Mouse (Mus musculus) intestine, embryonic 14.5 days (tissue): Measurements from ENCODE around the gene Sema4g. TPM values are rescaled to one million over a fixed set of nuclear protein-coding genes. Genes with fewer than 3 reads are reported as not detected.

Source experiments
- ATAC-seq: fragments of 200-750 bp; cut with Nextera tagmentation; replicated peaks from 2 replicates; pipeline ENCODE4 v1.8.0; 2017; ENCODE audit warnings: low read depth, moderate number of reproducible peaks, moderate TSS enrichment, moderate library complexity; ENCODE audit not compliant: low FRiP score, low TSS enrichment
- DNase-seq: peaks from one replicate; pipeline ENCODE4 v3.0.0-alpha.2; 2018; ENCODE audit warnings: low spot score
- H3K27ac ChIP-seq: fragments of 300-500 bp; sonication (generic); 2 replicates; pipeline ENCODE4 v1.5.1; 2014; ENCODE audit warnings: low read depth, mild to moderate bottlenecking, control low read depth
- H3K27me3 ChIP-seq: fragments of 300-500 bp; sonication (generic); replicated peaks from 2 replicates; pipeline ENCODE4 v1.6.1; 2014; ENCODE audit warnings: low read length, control low read depth; ENCODE audit not compliant: control insufficient read depth, insufficient read depth
- H3K36me3 ChIP-seq: fragments of 300-500 bp; sonication (generic); 2 replicates; pipeline ENCODE4 v1.6.1; 2014; ENCODE audit warnings: low read length, control low read depth; ENCODE audit not compliant: control insufficient read depth, insufficient read depth
- H3K4me1 ChIP-seq: fragments of 300-500 bp; sonication (generic); replicated peaks from 2 replicates; pipeline ENCODE4 v1.6.1; 2014; ENCODE audit warnings: low read length, control low read depth, mixed read lengths; ENCODE audit not compliant: control insufficient read depth, insufficient read depth
- H3K4me2 ChIP-seq: fragments of 300-500 bp; sonication (generic); 2 replicates; pipeline ENCODE4 v1.6.1; 2014; ENCODE audit warnings: low read length
- H3K4me3 ChIP-seq: fragments of 300-500 bp; sonication (generic); 2 replicates; pipeline ENCODE4 v1.5.1; 2014; ENCODE audit warnings: low read depth, low read length, control low read depth, mixed read lengths
- H3K9ac ChIP-seq: fragments of 300-500 bp; sonication (generic); 2 replicates; pipeline ENCODE4 v1.6.1; 2014; ENCODE audit warnings: mild to moderate bottlenecking, low read length
- H3K9me3 ChIP-seq: fragments of 300-500 bp; sonication (generic); 2 replicates; pipeline ENCODE4 v1.6.1; 2016; ENCODE audit warnings: low read length, control low read depth; ENCODE audit not compliant: control insufficient read depth
- WGBS: fragments of 180-500 bp; shearing (Covaris S2); extraction: QIAGEN DNeasy Blood & Tissue Kit; methylation state at CpG from one replicate; pipeline ENCODE4 v1.1.7; 2014; 5-methylcytosine and 5-hydroxymethylcytosine counted together
- polyA plus RNA-seq: library from polyadenylated mRNA; unstranded; fragments of >200 nt; fragmentation: Nextera tagmentation; extraction: Ambion mirVana; gene quantifications from 2 replicates; pipeline ENCODE4 v1.2.1, GENCODE M21; 2014

Gene Sema4g
- polyA plus RNA-seq, 1 experiment from 2014 or later, result 16.3 TPM

- Histone ChIP-seq H3K4me1 (peaks cover 16% of the 10 kb centered on the region), H3K27me3 (no peaks in the 10 kb centered on the region), H3K27ac (no peak overlapping the region), H3K9me3 (no peaks in the 10 kb centered on the region), H3K36me3 (peaks cover 21% of the 10 kb centered on the region; the same call in 1 of the 2 replicates), H3K9ac (no peak overlapping the region), H3K4me2 (no peak overlapping the region), H3K4me3 (no peak overlapping the region)
- ATAC-seq, result no peak
- DNase-seq, result no peak
- 42% methylated on average over 7 of the region's 7 CpGs for WGBS
Observed at GRCm38 (mm10) chr19:44992246-44992645, 3.3 kb downstream of the Sema4g start.

GRCm38 (mm10) chr19:44992712-44993111, 3.8 kb downstream of the Sema4g start:
- no peak overlapping the region for H3K4me3 ChIP-seq
- ATAC-seq (no peak), DNase-seq (no peak)
- H3K36me3 ChIP-seq, result peaks cover 25% of the 10 kb centered on the region
- H3K27me3 ChIP-seq, result no peaks in the 10 kb centered on the region
- H3K9ac ChIP-seq, result no peak overlapping the region
- no peak overlapping the region for H3K27ac ChIP-seq
- no peak overlapping the region for H3K4me2 ChIP-seq
- no peaks in the 10 kb centered on the region for H3K9me3 ChIP-seq
- H3K4me1 ChIP-seq, result peaks cover 16% of the 10 kb centered on the region
- WGBS, result 45% methylated on average over 7 of the region's 7 CpGs

GRCm38 (mm10) chr19:44997786-44998185, 8.9 kb downstream of the Sema4g start:
- H3K36me3 ChIP-seq, result peaks cover 57% of the 10 kb centered on the region
- no peak for ATAC-seq
- no peak overlapping the region for H3K27ac ChIP-seq
- no peak overlapping the region for H3K4me2 ChIP-seq
- no peaks in the 10 kb centered on the region for H3K27me3 ChIP-seq
- H3K9me3 ChIP-seq, result no peaks in the 10 kb centered on the region
- WGBS, result 85% methylated on average over 11 of the region's 11 CpGs
- H3K4me1 ChIP-seq, result no peaks in the 10 kb centered on the region
- H3K4me3 ChIP-seq, result no peak overlapping the region
- no peak for DNase-seq
- H3K9ac ChIP-seq, result no peak overlapping the region

- H3K9ac ChIP-seq, result no peak overlapping the region
- H3K27me3 ChIP-seq, result no peaks in the 10 kb centered on the region
- DNase-seq, result no peak
- no peak overlapping the region for H3K27ac ChIP-seq
- no peaks in the 10 kb centered on the region for H3K4me1 ChIP-seq
- H3K4me2 ChIP-seq, result no peak overlapping the region
- peaks cover 66% of the 10 kb centered on the region for H3K36me3 ChIP-seq
- no peak overlapping the region for H3K4me3 ChIP-seq
- 88% methylated on average over 8 of the region's 8 CpGs for WGBS
- no peaks in the 10 kb centered on the region for H3K9me3 ChIP-seq
- ATAC-seq, result no peak
Observed at GRCm38 (mm10) chr19:44999647-45000046, 10.7 kb downstream of the Sema4g start.

GRCm38 (mm10) chr19:45002301-45002700, 13.4 kb downstream of the Sema4g start:
- Histone ChIP-seq H3K4me2 (no peak overlapping the region), H3K4me3 (no peak overlapping the region), H3K27ac (no peak overlapping the region), H3K27me3 (no peaks in the 10 kb centered on the region), H3K9ac (no peak overlapping the region), H3K36me3 (peaks cover 59% of the 10 kb centered on the region), H3K4me1 (peaks cover 11% of the 10 kb centered on the region), H3K9me3 (no peaks in the 10 kb centered on the region)
- no peak for DNase-seq
- ATAC-seq, result no peak
- WGBS, result 58% methylated on average over 3 of the region's 3 CpGs

GRCm38 (mm10) chr19:45003740-45004516, 15.0 kb downstream of the Sema4g start:
- Histone ChIP-seq H3K27me3 (no peaks in the 10 kb centered on the region), H3K4me1 (peaks cover 18% of the 10 kb centered on the region), H3K9me3 (no peaks in the 10 kb centered on the region), H3K9ac (no peak overlapping the region), H3K27ac (no peak overlapping the region), H3K36me3 (peaks cover 44% of the 10 kb centered on the region), H3K4me2 (no peak overlapping the region), H3K4me3 (no peak overlapping the region)
- ATAC-seq (no peak), DNase-seq (no peak)
- 86% methylated on average over 7 of the region's 7 CpGs for WGBS

- Histone ChIP-seq H3K4me3 (peak within 1 kb of the TSS; percentile 99), H3K27me3 (no peaks in the 10 kb centered on the region), H3K27ac (peak within 1 kb of the TSS; percentile 81), H3K36me3 (peaks cover 42% of the 10 kb centered on the region), H3K9ac (peak within 1 kb of the TSS; percentile 73), H3K9me3 (no peaks in the 10 kb centered on the region), H3K4me2 (peak within 1 kb of the TSS; percentile 94), H3K4me1 (peaks cover 18% of the 10 kb centered on the region)
- WGBS, result 9% methylated on average over 16 of the region's 16 CpGs
- ATAC-seq, result peak; percentile 16; the same call in 1 of the 2 replicates
- peak; percentile 75 for DNase-seq
Observed at GRCm38 (mm10) chr19:45005444-45005843, 16.5 kb downstream of the Sema4g start, which contains the start of gene Twnk. Twnk (plus strand) TSS chr19:45005663.

DNA sequence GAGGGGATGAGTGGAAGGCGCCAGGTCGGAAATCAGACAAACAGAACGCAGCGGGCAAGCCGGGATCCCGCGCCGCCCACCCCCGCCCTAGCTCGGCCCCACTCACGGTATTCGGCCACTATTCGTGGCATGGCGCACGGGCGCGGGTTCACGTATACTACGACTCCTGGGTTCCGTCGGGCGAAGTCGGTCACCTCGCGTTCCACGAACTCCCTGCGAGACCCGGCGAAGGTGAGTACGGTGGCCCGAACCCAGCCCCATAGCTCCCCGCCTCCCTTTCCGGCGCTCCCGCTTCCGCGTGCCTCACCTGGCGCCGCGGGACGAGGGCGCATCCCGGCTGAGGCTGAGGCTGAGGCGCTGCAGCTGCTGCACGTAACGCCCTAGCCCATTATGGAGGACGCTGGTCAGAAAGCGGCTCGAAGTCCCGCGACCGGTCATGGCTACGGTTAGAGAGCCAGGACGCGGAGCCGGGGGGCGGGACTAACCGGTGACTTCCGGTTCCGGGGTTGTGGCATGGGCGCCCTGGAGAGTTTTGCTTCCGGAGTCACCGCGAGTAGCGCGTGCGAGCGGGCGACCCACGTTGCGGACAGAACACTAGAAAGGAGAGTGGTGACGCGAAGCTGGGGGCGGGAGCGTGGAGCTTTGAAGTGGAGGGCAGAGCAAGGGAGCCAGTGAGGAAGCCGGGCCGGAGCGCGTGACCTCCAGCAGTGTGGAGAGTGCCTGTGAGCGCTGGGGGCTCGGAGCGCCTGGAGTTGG, 17.2 kb downstream of the Sema4g start, which contains the start of gene Mrpl43:
Mrpl43 (minus strand) TSS at position 486 of the 756 bp plus-strand sequence.
- Histone ChIP-seq H3K4me3 (peak within 1 kb of the TSS; percentile 99), H3K4me1 (peaks cover 18% of the 10 kb centered on the region), H3K27me3 (no peaks in the 10 kb centered on the region), H3K9me3 (no peaks in the 10 kb centered on the region), H3K9ac (peak within 1 kb of the TSS; percentile 73), H3K36me3 (peaks cover 46% of the 10 kb centered on the region), H3K4me2 (peak within 1 kb of the TSS; percentile 94), H3K27ac (peak within 1 kb of the TSS; percentile 81)
- ATAC-seq (peak; percentile 93), DNase-seq (peak; percentile 99)
- under 1% methylated on average over 75 of the region's 82 CpGs for WGBS
